Mouse (Mus musculus): ENCODE results near the gene Afg3l1.

- TF ChIP-seq EP300 (IDR thresholded peaks at IDR 0.05; ENCODE audit: insufficient read depth, low read depth, low read length) (no peak), POLR2A (IDR thresholded peaks at IDR 0.05; ENCODE audit: insufficient read depth, low read length) (no peak), CTCF (IDR thresholded peaks at IDR 0.05; ENCODE audit: low read depth, low read length) (no peak)
Measured at GRCm38 (mm10) chr8:123498963-123499362, 21.3 kb downstream of the Afg3l1 start.

All from ES-Bruce4 (cell line).